Mouse (Mus musculus): ENCODE data around the gene Bdkrb1.

DNA sequence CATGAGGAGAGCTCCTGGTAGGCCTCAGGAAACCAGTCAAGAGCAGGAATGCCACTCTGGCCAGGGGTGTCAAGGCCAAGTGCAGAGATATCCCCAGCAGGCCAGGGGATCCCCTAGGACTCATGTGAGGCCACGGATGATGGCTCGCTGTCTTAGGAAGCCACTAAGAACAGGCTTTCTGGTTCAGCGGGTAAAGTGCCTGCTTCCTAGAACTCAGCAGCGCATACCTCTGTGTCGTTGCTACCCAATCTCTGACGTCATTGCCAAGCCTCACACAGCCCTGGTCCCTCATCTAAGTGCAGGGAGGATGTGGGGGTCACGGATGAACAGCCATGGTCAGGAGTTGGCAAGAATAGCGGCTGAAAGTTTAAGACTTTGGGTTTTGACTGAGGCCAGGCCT lies 5.8 kb upstream of the Bdkrb1 start:
- no peak for TF ChIP-seq CTCF (IDR thresholded peaks at IDR 0.05; ENCODE audit: extremely low read depth, insufficient read depth, insufficient read length, insufficient replicate concordance)
- TF ChIP-seq POLR2A (IDR thresholded peaks at IDR 0.05; ENCODE audit: low read depth, low read length) = no peak

Data from spleen, adult 2 months (tissue).